Mouse (Mus musculus) layer of hippocampus, adult 18-20 months (tissue): Measurements from ENCODE around the gene Engase. TPM values are rescaled to one million over a fixed set of nuclear protein-coding genes. Genes with fewer than 3 reads are reported as not detected.

ENCODE experiments used
- DNase-seq, 2 experiments: peaks; one replicate each; pipeline ENCODE4 v3.0.0; 2022; ENCODE audit warnings: low spot score in 2 of 2
- long read RNA-seq: library from polyadenylated mRNA; stranded (forward); transcript quantifications from one replicate; pipeline ENCODE4 v2.0.0, GENCODE M21; 2021
- total RNA-seq, 2 experiments: library from RNA; stranded (reverse); gene quantifications; 2 replicates each; pipeline ENCODE4 v1.2.3; 2021

Engase gene
- 10 to 100 TPM; 11.8 to 16.2 TPM for total RNA-seq
- long read RNA-seq, full-length matches to known transcripts, result 6 of 19 reads
- long read RNA-seq, partial matches to known transcripts, result 1 of 19 reads
- long read RNA-seq, other reads (novel, unspliced or antisense), result 12 of 19 reads

DNA sequence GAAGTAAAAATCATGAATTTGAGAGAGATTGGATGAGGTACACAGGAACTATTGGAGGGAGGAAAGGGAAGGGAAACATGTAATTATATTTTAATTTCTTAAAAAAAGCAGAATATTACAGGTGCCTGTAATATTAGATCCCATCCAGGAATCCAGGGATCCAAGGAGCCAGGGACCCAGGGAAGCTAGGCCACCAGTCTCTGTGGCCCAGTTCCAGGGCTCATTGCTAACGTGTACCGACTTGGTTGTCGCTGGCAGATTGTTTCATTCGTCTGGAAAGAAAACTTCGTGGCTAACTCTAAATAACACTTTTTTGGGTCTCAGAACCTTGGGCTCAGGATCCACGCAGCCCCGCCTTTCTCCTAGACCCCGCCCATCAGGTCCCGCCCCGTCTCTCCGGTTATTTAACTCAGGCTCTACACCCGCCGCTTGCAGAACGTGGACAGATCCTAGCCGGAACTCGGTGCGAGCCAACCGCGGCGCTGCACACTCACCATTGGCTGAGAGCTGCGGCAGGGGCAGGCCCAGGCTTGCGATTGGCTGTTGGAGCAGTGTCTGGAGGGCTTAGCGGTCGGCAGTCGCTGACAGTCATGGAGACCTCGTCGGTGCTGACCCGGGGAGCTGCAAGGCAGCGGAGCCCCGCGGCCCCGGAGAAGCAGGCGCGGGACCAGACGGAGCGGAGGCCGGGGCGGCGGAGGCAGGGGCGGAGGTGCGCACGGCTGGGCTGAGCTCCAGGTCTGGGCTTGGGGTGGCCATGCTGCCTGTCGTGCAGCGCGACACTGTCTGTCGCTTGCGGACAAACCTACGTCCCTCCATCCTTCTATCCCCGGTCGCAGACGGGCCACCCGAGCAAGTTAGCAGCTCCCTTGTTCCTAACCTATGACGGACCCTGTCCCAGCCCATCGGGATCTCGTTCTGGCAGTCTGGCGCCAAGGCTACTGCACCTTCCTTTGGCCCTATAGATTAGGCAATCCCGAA, at the start of gene Engase:
Gene Engase (plus strand): TSS at position 434 of the 978 bp plus-strand sequence.
- DNase-seq, result peak; percentile 95 to 98

DNA sequence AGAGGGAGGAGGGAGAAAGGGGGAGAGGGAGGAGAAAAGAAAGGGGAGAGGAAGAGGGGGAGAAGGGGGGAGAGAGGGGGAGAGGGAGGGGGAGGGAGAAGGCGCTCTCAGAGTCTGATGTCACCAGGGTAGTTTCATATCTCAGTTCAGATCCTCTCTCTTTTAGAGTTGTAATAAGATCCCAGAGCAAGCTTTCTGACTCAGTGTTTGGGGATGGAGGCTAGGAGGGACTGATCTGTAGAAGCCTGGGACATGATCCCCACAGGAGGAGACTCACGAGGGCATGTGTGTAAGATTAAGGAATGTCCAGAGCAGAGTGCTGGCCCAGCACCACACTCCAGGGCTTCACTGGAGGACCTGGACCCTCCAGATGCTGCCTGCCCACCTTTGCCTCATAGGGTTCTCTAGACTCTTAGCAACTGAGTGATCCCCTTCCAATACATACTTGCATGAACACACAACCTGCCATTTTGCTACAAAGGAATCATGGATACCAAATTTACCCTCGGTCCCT, 49.3 kb upstream of the Engase start:
- DNase-seq, result no peak

DNA sequence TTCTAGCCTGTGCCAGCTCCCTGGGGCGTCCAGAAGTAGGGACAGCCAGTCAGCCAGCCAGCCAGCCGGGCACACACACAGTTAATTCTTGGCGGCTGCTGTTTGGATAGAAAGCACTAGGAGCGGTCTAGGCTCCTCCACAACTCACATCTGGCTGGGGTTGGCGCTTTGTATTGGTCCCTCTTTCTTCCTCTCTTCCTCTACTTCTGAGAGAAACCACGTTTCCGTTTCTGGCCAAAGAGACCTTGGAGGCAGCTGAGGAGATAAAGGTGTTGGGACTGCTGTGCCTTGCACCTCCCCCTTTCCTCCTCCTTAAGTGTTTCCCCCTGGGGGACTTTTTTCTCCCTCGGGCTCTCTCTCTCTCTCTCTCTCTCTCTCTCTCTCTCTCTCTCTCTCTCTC, 48.6 kb upstream of the Engase start, which contains the start of gene C1qtnf1:
Gene C1qtnf1 (plus strand): TSS at position 218 of the 400 bp plus-strand sequence.
- DNase-seq, result no peak

DNA sequence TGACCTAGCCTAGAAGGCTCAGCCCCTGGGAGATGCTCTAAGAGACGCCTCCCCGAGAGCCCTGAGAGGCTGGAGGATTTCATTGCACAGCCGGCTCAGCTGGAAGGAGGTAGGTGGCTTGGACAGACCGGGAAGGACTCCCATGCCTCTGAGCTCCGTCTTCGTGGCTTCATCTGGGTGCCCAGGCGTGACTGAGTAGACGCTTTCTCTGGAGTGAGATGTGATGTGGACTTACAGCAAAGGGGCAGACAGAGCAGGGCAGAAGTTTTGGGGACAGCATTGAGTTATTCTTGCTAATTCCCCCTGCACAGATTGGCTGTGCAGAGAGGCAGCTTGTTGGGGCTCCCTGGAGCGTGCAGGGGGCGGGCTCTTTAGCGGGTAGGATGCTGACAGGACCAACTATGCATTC, 48.2 kb upstream of the Engase start:
- no peak for DNase-seq

DNA sequence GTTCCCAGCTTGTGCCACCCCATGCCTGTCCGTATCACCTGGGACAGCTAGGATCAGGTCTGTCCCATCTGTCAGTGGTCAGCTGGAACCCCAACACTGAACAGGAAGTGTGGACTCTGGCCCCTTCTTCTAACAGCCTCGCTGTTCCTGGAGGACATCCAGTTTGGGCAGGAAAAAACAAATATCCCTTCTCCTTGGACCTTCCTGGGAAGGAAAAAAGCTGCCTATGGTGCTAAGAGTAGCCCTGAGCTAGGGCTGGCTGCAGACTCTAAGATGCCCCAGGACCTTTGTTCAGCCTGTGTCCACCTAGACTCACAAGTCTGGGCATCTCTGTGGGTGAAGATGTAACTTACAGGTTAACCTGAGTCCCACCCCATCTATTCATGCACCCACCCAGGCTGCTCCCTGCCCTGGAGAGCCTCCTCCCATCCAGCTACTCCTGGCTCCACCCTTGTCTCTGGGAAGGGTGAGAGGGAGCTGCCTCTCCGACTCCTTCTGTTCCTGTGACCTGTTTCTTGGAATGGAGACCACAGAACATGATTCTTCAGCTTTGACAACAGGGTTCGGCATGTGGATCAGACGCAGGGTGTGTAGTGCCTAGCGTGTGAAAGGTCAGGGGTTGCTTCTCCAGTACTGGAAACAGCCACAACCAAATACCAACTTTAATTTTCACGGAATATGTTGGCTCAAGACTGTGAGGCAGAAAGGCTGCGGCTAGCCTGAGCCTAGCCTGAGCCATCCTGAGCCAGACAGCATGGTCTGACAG, 47.5 kb upstream of the Engase start:
- DNase-seq, result no peak

DNA sequence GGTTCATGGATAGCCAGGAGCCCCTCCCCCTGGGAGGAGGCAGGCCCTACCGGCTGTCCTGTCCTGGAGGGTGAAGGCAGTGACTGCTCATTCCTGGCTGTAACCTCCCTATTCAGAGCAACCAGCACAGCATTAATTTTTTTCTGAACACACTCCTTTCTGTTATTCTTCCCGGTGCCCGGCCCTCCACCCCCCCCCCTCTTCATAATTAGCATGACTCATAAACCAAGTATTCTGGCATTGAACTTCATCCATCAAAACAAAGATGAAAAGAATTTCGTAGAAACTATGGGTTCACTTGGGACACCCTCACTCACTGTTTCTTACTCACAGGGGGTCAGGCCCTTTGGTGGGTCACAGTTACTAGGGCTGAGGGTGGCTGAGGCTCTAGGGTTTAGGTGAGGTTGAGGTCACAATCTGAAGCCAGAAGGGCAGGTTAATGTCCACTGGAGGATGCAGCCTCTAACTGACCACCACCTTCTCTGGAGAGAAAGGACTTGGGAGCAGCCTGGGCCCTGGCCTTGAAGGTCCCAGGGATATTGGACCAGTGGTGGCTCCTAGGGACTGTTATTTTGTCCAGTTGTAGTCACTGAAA, 46.2 kb upstream of the Engase start:
- DNase-seq, result no peak

DNA sequence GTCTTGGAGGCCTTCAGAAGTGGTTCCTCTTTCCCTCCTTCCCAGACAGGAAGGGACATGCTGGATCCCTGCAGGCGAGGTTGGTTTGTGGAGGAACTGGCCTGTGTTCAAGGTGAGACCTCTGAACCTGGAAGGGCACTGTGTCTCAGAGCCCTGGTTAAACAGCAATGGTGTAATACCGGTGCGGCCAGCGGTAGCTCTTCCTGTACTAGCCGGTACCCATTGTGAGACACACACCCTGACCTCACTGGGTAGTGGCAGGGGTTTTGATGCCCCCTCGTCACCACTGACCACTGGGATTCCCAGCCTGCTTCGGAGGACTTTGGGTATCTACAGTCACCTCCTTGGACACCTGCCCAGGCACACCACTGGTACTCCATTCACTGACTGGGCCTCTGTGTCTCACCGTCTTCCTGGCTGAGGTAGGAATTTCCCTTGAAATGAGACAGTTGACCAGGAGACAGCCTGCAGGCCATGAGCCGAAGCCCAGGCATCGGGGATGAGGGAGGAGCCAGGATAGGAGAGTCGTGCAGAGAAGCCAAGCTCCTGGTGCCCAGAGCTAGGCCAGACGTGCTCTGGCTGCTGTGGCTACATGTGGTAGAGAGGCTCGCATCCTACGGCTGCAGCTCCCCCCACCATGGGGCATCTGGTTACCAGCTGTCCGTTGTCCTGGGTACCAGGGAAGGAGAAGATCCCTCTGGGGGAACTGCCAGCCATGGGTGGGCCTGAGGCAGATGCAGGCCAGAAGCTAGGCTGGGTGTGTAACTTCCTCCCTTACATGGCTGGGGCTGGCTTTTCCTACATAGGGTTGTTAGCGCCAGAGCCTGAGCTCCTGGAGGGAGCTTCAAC, 45.3 kb upstream of the Engase start:
- no peak for DNase-seq

DNA sequence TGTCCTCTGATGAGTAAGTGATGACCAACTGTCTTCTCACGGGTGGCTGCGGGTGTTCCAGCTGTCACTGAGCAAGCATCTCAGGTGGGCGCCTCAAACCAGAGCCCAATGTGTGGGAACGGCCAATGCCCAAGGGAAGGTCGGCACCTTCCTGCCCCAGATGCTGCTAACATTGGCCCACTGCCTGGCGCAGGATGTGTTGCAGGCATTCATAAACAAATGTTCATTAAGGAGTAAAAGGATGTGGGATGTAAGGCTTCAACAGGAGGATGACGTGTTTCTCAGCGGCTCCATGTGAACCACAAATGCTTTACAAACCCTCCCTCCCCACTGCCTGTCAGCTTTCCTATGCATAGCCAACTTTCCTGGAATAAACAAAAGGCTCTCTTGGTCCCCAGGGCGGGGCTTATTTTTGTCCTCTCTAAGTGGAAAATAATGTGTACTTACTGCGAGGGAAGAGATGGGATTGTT, 43.2 kb upstream of the Engase start:
- no peak for DNase-seq

DNA sequence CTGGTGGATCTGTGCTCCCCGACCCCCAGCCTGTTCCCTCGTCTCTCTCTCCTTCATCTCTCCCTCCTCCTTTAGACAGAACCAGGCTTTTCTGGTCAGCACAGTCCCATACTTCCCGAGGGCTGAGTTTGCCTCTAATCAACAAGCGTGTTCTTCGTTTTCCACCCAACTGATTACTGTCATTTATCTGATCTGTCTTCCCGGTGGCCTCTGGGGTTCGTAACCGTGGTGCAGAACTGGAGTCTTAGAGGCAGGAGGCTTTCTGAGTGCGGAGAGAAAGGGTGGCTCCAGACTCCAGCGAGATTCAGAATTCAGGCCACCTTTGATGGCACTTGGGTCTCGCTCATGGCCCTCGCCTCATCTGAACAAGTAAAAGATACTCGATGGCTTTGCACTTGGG, 42.5 kb upstream of the Engase start:
- no peak for DNase-seq

DNA sequence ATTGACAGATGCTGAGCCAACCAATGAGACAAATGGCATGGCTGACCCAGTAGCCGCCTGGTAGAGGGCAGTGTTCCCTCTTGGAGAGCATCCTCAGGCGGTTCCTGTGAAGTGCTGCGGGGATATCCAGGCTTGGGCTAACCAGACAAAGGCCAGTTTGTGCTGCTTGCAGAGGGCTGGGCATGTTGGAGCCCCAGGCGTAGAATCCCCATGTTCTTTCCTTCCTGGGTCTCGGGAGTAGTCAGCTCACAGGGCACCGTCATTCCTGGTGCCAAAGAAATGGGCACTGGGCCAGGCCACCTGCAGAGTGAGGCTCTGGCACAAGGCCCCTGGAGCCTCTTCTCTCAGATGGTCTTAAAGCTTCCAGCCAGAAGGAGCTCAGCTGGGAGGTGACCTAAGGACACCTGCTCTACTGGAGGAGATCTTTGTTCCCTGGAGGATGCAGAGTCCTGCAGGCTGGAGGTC, 40.1 kb upstream of the Engase start:
- DNase-seq, result peak in 1 of 2 experiments; percentile 41

DNA sequence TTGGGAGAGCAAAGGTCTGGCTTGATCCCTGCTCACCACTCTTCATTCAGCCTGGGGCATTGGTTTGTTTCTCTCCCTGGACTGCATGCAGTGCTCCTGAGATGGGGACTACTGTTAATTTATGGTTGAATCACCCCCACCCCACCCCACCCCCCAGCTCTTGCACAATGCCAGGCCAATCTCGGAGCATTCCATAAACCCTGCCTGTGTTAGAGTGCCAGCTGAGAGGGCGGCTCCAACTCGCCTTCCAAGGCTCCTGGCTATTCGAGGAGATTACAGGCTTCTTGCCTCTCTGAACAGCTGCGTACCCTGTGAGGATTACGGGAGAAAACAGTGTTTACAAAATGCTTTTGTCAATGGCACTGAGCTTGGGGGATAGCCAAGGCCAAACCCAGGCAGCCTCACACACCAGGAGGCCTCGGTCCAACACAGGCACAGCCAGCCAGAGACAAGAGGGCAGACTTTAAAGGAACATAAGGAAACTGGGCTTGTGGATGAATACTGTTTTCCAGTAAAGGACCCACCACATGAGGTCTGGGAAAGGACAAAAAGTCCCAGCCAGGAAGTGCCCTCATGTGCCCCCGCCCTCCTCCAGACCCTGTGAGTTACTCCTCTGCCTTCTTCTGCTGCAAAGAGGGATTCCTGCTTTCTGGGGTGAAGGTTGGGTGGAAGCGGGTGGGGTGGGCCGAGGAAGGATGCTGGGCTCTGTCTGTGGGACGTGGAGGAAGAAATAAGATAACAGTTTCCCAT, 37.8 kb upstream of the Engase start:
- no peak for DNase-seq

DNA sequence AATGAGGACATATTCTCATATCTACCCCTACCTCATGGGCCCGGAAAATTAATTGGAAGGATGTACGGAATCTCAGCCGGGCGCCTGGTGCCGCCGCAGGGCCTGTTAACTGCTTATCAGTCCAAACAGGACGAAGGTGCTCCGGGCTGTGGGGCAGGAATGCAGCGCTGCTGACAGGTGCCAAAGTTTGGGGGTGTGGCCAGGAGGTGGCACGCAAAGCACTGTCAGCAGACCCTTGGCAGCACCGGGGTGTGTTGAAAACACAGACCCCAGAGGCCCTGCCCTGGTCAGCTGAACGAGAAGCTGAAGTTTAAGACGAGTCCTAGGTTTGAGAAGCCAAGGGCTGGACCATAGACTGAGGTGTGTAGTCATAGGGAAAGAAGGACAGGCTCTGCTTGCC, 33.9 kb upstream of the Engase start:
- no peak for DNase-seq

DNA sequence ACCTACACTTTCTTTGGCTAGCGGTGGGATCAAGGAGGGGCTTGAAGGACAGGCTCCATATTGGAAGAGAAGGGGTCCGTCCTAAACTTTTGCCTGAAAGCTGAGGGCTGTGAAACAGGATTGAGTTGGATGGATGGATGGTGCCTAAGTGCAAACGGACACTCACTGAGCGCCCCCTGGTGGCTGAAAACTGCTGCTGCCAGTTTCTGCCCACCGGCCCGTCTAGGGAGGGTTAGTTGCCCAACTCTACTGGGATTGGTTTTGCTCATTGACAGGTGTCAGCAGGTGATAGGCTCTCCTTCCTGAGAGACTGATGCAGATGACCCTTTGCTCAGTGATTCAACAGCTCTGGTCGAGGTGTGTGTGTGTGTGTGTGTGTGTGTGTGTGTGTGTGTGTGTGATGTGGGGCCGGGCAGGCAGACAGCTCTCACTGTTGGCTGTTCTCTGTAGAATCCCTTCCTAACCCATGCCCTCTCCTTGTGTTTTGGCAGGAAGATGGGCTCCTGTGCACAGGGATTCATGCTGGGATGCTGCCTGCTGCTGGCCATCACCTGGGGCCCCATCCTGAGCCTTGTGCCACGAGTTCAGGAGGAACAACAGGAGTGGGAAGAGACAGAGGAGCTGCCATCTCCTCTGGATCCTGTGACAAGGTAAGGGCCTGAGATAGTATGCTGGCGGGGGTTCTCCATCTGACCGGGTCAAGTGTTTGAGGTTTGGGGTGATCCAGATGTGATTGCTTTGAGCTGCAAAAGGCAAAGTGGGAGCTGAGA, 33.2 kb upstream of the Engase start:
- peak in 1 of 2 experiments; percentile 69 for DNase-seq

DNA sequence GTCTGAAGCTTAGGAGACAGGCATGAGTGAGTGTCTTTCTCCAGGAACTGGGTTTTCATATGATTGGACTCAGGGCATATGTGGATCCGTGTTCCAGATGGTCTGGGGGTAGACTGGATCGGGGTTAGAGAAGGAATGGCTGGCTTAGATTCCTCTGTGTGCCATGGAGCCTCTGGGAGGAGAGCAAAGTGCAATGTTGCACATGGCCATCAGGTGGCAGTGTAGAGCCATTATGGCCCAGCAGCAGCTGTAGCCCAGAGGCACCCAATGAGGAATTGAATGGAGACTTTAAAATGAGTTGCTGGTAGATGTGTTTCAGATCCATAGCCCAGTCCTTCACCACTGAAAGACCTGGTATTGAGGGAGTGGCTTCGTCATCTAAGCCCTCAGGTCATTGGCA, 30.8 kb upstream of the Engase start:
- peak; percentile 61 to 80 for DNase-seq

DNA sequence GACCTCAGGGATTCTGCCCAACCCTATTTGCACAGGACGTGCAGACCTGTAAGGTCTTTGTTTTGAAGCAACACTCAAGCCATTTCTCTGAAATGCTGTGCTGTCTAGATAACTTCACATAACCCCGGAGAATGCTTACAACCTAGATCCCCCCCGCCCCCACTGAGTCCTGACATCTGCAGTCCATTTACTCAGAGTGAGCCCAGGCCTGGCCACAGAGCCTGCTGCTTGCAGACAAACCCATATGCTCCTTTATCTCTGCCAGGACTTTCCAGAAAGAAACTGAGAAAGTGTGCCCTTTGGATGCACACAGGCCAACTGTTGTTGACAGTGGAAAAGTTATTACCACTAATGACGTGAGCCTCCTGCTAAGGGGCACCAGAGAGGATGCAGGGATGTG, 29.3 kb upstream of the Engase start:
- no peak for DNase-seq

DNA sequence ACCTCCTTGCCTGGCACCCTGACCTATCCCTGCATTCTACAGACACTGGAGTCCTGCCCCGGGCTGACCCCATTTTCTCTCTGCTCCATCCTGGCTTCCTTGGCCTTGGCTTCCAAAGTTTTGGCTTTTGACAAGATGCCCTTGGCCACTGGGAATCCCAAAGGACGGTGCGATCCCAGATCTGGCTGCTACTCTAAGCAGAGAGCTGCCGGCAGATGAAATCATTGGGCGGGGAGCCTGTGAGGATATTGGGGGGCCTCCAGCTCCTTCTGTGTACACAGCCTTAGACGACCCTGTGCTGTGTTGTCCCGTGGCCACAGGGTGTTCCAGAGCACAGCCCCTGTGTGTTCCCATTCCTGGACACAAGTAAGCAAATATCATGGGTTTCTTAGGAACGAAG, 28.2 kb upstream of the Engase start:
- DNase-seq, result no peak

DNA sequence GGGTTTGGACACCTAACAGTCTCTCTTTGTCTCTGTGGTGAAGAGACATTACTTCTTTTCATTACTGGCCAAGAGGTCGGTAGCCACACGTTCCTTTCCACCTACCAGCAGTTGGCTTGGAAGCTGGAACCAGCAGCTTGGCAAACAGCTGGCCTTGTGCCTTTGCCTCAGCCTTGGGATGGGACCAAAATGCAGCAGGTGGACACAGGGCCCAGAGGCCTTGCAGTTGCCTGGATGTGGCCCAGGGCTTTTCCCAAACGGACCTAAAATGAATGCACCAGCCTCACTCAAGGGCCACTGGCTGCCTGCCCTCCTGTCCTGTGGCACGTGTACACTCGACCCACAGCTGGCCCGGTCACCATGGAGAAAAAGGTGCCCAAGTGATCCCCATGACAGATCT, 25.4 kb upstream of the Engase start:
- DNase-seq, result no peak

DNA sequence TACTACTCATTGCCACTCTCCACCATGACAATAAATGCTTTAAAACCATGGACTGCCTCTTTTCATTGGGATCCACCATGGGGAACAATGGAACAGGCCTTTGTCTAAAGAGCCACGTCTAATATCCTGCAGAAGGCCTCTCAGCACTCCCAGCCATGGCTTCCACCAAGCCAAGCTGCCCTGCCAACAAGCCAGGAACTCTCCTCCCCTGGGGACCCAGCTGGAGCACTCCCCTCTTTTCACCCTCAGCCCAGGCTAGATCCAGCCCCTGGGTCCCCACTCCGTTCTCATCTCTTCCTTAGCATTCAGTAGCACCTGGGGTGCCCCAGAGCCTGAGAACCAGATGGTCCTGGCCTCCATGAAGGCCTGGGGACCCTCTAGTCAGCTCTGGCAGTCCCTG, 23.7 kb upstream of the Engase start:
- no peak for DNase-seq
